Mouse (Mus musculus) heart, adult 2 months (tissue): Measurements from ENCODE around the gene Cxxc4. TPM values are rescaled to one million over a fixed set of nuclear protein-coding genes. Genes with fewer than 3 reads are reported as not detected.

Experiments used
- DNase-seq, 2 experiments: peaks; one replicate each; pipeline ENCODE4 v3.0.0; 2021
- H3K27ac ChIP-seq: fragments of 200-600 bp; 2 replicates; pipeline ENCODE4 v1.8.1; 2022
- H3K27me3 ChIP-seq: fragments of 200-500 bp; 2 replicates; pipeline ENCODE4 v1.6.1; 2012; ENCODE audit warnings: mild to moderate bottlenecking, low read length, inconsistent platforms, mixed read lengths; ENCODE audit not compliant: control insufficient read depth, insufficient read depth
- H3K36me3 ChIP-seq: fragments of 200-500 bp; 2 replicates; pipeline ENCODE4 v1.6.1; 2012; ENCODE audit warnings: low read length, inconsistent platforms; ENCODE audit not compliant: control insufficient read depth, insufficient read depth
- H3K4me1 ChIP-seq: fragments of 200-500 bp; 2 replicates; pipeline ENCODE4 v1.6.1; 2011; ENCODE audit warnings: low read length; ENCODE audit not compliant: control insufficient read depth, insufficient read depth
- H3K4me3 ChIP-seq: fragments of 200-600 bp; 2 replicates; pipeline ENCODE4 v1.8.1; 2022
- H3K79me2 ChIP-seq: fragments of 200-500 bp; replicated peaks from 2 replicates; pipeline ENCODE4 v1.6.1; 2012; ENCODE audit warnings: mild to moderate bottlenecking, inconsistent platforms, low read length, moderate library complexity, mixed read lengths; ENCODE audit not compliant: control insufficient read depth, insufficient read depth
- H3K9ac ChIP-seq: fragments of 200-500 bp; 2 replicates; pipeline ENCODE4 v1.6.1; 2012; ENCODE audit warnings: low read depth, mild to moderate bottlenecking, control low read depth, inconsistent platforms, low read length, mixed read lengths
- CTCF ChIP-seq: fragments of 200-600 bp; IDR thresholded peaks from 2 replicates; pipeline ENCODE4 v1.8.1; 2022; ENCODE audit warnings: antibody characterized with exemption, mild to moderate bottlenecking, moderate library complexity
- EP300 ChIP-seq: fragments of 200-500 bp; IDR thresholded peaks from 2 replicates; pipeline ENCODE4 v1.6.1; 2011; ENCODE audit warnings: low read depth, low read length, control low read depth; ENCODE audit not compliant: insufficient read depth
- POLR2A ChIP-seq: fragments of 200-500 bp; IDR thresholded peaks from 2 replicates; pipeline ENCODE4 v1.6.1; 2011; ENCODE audit warnings: mild to moderate bottlenecking, low read depth, low read length, control low read depth; ENCODE audit not compliant: insufficient read depth
- intact Hi-C: fragments of 180-260 bp; cut with DNase I; formaldehyde crosslinking; loops from one replicate; pipeline ENCODE4 v1.15.1; 2025
- microRNA-seq, 2 experiments: library from miRNA; unstranded; fragments of <30 nt; microRNA quantifications; one replicate each; pipeline ENCODE4 v1.2.0; 2021
- polyA plus RNA-seq: library from polyadenylated mRNA; depleted of rRNA; stranded (reverse); fragments of >200 nt; gene quantifications from 2 replicates; pipeline ENCODE4 v1.2.3, GENCODE M21; 2012
- total RNA-seq, 2 experiments: library from RNA; stranded (reverse); gene quantifications; 2 replicates each; pipeline ENCODE4 v1.2.3; 2021

Gene Cxxc4
- total and polyA plus RNA-seq, 3 experiments = 1.2 to 4.1 (median 2.9) TPM

DNA sequence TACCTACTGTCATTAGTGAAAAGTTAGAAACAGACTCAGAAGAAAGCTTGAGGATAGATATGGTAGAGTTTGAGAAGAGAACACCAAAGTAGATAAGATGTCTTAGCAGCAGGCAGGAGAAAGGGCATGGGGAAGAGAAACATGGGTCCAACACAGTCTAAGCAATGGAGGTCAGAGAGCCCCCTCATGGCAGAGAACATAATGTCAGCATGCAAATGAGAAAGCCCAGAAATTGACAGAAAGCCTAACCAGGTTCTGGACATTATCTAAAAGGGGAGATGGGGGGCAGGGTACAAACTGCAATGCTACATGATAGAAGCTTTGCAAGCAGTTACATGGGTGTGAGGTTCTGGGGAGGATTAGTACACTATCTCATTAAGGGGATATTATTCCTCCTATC, 71.5 kb downstream of the Cxxc4 start:
- no peaks in the 10 kb centered on the region for H3K27me3 ChIP-seq
- H3K9ac ChIP-seq = no peak overlapping the region
- intact Hi-C loops = no loop called here
- DNase-seq = no peak
- H3K4me3 ChIP-seq = no peak overlapping the region
- H3K27ac ChIP-seq = no peak overlapping the region
- no peak; the same call in 1 of the 2 replicates for TF ChIP-seq CTCF
- TF ChIP-seq POLR2A = no peak
- TF ChIP-seq EP300 = no peak
- H3K4me1 ChIP-seq = no peaks in the 10 kb centered on the region; the same call in none of the 2 replicates
- H3K36me3 ChIP-seq = 0 out of 2 replicates have a peak, but pooled peaks cover 2% of the 10 kb centered on the region
- H3K79me2 ChIP-seq = no peaks in the 10 kb centered on the region

Small RNA genes within 50 kb of the gene (microRNA-seq; reads per million reads assigned to microRNA genes)
- 0 reads per million in 2 experiments for gene Mir1895
